Mouse (Mus musculus): ENCODE measurements around the gene Lemd1.
"Not testable (repeated sequence)": the region's sequence is repeated elsewhere in the genome, so short reads cannot be mapped to it uniquely, and the experiment has no call there.

Lemd1 gene

DNA sequence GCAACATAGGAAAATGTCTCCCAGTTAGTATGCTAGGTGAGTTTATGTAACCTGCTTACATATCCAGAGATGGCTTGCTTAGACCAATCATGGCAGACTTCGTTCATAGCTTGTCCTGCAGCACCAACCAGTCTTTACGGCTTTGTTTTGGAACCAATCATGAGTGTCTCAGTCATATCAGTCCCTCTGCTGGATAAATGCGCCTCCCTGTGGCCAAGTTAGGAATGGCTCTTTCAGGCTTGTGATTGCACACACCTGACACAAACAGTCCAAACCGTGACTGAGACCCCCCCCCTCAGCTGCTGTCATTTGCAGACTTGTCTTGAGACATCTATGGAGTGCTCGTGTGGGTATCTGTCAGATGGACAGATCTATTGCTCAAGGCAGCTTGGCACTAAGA is 69.8 kb downstream of the Lemd1 start:
- peak; percentile 51 for DNase-seq

DNA sequence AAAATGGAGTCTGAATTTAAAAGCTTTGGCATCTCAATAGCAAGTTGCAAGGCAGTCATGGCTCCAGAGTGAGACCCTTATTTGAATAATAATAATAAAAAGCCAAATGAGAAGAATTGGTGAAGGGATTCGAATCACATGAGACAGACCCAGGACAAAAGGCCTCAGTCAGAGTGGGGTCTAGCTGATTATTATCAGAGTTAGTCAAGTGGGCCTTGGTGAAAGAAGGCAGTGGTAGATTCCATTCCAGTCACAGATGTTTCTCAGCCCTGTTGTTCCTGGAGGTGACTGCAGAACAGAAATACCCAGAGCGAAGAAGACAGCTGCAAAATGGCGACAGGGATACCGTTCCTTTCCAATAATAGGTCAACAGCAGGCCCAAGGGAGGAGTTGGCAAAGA is 72.4 kb downstream of the Lemd1 start:
- DNase-seq, result no peak

DNA sequence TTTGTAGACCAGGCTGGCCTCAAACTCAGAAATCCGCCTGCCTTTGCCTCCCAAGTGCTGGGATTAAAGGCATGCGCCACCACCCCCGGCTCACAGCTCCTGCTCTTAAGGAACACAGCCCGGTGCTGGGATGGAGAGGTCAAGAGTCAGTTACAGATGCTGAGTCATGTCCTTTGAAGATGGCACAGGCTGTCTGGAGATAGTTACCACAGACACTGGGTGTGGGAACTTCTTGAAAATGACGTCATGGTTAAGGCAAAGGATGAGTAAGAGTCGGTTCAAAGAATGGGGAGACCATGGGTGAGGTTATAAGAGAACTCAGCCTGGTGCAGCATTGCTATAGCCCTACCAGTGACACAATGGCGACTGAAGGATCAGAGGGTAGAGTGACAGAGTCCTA is 73.3 kb downstream of the Lemd1 start:
- DNase-seq, result no peak

DNA sequence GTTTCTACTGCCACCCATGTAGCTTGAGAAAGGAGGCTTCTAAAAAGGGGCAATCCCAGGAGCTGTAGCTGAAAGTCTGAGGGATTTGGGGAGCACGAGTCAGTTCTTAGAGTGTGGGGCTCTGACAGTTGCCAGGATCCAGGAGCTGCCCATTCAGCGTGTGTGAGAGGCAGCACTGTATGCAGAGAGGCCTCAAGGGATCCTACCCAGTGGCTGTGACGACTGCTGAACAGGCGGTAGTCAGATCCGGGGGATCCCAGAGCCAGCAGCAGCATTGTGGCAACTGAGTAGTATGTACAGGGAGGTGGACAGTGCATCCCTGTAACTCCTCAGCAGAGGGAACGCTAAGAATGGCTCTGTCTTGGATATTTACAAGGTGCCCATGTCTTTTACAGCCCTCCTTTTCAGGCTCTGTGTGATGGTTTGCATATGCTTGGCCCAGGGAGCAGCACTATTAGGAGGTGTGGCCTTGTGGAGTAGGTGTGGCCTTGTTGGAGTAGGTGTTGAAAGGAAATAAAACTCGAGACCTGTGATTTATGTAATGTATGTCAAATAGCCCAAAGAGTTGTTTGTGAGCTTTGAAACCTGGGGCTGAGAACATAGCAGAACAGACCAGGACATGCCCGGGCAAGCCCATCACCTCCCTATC is 74.1 kb downstream of the Lemd1 start:
- no peak for DNase-seq

DNA sequence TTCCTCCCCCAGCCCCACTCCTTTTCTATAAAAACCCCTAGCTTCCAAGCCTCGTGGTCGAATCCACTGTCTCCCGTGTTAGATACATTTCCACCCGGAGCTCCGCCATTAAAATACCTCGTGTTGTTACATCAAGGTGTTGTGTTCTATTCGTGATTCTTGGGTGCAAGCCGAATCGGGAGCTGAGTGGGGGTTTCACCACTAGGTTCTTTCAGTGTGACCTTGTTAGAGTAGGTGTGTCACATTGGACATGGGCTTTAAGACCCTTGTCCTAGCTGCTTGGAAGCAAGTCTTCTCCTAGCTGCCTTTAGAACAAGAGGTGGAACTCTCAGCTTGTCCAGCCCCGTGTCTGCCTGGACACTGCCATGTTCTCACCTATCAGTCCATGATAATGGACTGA is 74.7 kb downstream of the Lemd1 start:
- DNase-seq, result no peak

DNA sequence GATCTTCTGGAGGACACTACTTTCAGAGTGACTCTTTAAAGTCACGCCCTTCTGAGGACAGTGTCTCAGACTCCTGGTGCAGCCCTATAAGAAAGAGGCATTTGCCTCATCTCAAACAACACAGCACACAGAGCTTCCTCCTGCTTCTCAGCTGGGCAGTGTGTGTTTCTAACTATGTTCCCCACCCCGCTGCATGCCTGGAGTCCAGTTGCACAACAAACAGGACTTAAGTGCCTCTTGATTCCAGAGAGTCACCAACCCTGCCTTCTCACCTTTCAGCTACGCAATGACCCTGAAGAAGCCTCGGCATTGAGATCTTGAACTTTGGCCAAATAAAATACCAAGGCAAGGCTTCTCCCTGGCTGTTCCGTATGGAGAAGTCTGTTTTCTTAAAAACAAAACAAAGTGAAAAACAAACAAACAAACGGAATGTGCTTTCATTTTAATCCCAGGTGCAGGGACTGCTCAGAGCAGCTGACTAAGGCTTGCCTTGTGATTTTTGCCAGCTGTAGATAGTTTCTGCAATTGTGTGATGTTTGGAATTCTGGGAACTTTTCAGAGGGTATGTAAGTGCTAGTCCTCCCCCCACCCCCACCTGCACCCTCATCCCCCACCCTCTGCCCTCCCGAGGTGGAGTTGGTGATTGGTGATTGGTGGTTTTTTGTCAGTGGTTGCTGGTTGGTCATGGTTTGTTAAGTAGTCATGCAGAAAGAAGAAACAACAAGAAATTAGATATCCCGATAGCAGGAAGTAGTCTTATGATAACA is 75.7 kb downstream of the Lemd1 start:
- DNase-seq, result no peak

DNA sequence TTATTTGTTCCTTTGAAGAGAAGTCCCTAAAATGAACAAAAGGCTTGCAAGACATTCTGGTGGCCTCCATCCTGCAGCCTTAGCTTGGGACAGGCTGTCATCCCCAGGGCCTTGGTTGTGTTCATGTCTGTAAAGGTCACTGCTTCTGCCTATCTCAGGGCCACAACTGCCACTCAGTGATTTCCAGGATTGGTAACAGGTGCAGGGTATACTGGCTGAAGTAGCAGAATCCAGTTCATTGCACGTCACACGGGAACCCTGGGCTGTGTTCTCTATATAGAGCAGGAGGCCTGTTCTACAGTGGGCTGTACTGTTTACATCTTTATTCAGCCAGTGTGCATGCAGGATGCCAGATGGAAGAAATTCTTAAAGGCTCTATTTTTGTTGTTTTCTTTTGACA is 76.7 kb downstream of the Lemd1 start:
- DNase-seq, result no peak

DNA sequence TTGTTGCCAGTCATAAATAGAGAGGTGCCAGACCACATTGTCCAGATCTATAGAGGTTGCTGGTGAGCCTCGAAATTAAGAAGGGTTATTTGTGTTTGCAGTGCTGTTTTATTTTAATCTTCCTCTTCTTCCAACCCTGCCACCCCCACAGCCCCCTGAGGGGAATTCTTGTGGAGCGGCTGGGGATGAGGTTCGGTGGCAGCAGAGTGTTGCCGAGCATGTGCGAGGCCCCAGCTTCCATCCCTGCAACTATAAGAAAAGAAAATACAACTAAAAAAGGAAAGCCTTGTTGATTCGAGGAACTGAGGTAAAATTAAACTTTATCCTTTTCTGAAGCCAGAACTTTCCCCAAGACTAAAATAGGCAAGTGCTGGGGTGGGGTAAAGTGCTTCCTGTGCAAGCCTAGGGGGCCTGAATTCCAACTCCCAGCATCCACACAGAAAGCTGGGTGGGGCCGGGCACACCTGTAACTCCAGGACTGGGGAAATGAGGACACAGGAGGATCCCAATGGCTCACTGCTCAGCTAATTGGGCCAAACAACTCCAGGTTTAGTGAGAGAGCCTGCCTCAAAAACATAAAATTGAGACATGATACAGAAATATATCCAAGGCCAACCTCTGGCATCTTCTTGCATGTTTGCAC is 77.3 kb downstream of the Lemd1 start:
- DNase-seq, result no peak

DNA sequence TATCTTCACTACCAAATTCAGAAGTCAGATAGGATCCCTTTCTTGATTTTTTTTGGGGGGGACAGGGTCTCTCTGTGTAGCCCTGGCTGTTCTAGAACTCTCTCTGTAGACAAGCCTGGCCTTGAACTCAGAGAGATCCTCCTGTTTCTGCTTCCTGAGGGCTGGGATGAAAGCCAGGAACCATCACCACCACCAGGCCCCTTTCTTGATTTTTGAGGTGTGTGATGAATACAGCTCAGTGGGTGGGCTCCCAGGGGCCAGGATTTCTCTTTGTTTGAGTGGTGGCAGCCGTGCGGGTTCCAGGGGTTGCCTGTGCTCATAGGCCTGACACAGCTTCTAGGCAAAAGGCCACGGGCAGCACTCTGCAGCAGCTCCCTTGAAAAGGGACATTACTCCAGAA is 80.0 kb downstream of the Lemd1 start:
- DNase-seq, result no peak

DNA sequence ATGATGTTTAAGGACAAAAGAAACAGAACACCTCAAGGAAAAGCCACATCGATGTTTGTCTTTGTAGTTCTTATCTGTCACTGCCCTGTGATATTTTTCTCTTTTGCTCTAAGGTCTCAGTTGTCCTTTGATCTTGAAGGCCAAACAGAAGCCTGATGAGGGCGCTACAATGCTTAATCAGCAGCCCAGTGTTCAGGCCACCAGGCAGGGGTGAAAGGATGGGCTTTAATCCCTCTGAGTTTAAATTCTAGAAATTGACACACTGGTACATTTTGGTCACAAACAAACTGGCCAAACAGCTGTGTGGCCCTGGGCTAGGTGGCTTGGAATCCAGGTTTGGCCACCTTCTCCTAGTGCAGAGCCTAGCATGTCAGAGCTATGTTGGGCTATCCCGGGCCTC is 85.5 kb downstream of the Lemd1 start:
- no peak for DNase-seq

DNA sequence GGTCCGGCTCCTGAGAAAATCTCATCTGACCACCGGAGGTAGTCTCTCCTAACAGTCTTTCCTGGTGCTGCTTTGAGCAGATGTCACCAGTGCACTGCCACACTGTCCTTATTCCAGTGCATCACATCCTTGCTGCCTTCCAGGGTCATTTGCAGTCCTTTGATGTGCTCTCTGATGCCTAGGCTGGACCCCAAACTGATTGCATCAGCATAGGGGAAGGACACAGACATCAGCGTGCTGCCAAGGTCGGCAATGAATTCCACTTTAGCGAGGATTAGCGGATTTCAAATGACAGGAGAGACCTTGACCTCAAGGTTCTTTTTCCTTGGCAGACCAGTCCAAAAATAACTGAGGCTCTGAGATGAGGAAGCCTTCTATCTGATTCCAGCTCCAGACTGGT is 85.9 kb downstream of the Lemd1 start:
- DNase-seq, result no peak

DNA sequence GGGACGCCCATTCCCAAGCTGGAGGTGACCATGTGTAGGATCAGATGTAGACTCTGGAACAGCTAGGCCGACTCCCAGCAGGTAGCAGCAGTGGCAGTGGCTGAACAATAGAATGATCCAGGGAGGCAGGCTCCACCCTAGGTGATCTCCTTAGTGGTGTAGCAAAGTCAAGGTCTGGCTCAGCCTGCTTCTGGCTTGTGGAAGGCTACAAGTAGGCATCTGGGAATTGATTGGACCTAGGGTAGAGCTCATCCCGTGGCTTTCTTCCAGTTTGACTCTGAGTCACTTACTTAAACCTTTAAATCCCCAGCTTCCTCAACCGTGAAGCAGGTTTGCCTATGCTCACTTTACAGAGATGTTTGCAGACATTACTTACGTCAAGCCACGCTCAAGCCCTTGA is 89.4 kb downstream of the Lemd1 start:
- not testable (repeated sequence) for DNase-seq

DNA sequence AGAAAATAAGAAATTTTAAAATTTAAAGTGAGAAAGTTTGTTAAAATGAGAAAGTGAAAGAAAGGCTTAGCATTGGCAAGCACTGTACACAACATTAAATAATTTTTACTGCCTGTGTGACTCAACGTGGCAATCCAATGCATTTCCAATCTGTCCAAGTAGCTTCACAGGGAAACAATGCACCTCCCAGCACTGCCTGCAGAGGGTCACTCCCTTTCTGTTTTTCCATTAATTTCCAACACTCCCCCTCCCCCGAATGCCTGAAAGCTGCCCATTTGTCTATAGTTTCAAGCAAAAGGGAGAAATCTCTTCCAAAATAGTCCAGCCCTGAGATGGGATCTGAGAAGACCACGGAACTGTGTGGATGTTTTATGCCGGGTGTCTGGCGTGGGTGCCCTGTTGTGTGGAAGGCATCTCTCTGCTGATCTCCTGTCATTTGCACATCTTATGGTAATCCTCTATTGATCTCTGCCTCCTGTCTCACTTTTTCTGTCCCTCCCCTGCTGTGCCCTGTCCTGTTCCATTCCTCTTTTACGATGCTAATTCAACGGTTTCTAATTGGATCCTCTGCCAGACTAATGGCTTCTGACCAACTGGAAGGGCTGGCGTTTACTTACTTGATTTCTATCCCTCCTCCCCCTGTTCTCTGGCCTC is 90.4 kb downstream of the Lemd1 start:
- DNase-seq, result peak; percentile 78

DNA sequence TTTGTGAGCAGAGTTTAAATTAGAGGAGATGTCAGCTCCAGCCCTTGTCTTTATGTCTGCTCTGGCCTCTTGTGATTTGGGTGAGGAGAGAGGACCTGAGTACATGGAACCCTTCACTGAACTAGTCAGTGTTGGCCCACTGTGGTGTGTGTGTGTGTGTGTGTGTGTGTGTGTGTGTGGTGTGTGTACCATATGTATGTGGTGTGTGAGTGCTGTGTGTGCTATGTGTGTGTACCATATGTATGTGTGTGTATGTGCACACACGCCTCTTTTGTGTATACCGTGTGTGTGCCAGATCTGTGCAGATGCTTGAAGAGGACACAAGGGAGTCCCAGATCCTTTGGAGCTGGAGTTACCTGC is 90.9 kb downstream of the Lemd1 start:
- DNase-seq, result no peak

DNA sequence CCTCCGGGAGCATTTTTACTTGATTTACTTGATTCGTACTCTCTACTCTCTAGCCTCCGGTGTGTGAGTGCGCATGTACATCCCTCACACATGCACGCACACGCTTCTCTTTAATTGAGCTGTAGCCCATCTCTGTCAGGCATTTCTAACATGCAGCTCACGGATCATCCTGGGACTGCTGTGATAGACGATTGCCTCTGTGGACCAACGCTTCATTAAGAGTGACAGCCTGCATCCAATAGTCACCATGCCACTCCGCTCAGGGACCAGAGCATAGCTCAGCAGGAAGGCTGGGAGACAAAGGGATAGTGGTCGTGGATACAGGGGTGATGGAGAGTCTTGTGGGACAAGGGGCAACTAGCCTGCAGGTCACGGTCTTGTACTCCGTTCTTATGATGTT is 91.8 kb downstream of the Lemd1 start:
- peak; percentile 65 for DNase-seq

DNA sequence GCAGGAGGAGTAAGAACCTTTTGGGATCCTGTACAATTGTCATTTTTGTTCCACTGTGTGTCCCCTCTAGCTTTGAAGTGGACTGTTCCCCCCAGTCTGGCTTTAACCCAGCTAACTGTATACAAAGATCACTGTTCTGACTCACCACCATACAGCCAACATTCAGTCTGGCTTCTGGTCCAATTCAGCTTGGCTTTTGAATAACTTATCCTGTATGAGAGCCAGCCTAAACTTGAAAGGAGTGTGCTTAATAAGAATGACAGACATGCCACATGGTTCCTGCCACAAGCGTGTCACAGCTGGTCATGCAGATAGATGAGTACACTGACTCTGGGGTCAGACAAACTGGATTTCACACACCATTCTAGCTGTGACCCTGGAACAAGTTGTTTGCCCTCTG is 95.5 kb downstream of the Lemd1 start:
- DNase-seq, result no peak

DNA sequence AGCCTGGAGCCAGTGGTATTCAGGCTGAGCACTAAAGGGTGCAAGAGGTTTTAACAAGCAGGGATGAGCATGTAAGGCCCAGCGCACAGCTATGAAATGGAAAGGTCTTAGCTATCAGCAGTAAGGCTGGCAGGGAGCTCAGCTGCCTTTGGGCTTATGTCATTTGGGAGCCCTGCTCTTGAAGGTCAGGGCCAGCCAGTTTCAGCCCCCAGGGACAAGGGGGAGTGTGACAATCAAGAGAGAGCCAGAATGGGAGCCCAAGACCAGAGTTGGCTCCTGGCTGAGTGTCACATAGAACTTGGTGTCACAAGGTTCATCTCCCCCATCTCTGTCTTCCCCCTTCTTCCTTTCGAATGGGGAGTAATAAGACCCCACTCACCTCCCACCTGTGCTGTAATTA is 96.2 kb downstream of the Lemd1 start:
- DNase-seq, result no peak

DNA sequence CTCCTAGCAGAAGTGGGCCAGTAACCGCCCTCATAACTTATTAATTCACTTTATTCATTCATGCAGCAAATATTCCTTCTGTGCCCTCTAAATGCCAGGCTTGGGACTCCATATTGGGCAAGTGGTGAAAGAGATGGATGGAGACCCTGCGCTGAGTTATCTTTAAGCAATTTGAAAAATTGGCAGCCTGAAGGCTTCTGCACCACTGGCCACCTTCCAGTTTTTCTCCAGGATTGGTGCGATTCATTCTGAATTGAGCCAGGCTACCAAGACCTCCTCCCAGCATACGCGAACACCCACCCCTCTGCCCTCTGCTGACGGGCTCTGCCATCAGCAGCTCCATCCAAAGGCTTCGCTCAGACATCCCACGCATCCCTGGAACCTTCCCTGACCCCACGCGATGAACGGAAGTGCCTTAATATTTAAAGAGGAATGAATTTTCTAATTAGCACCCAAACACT is 96.8 kb downstream of the Lemd1 start:
- DNase-seq, result peak; percentile 89

DNA sequence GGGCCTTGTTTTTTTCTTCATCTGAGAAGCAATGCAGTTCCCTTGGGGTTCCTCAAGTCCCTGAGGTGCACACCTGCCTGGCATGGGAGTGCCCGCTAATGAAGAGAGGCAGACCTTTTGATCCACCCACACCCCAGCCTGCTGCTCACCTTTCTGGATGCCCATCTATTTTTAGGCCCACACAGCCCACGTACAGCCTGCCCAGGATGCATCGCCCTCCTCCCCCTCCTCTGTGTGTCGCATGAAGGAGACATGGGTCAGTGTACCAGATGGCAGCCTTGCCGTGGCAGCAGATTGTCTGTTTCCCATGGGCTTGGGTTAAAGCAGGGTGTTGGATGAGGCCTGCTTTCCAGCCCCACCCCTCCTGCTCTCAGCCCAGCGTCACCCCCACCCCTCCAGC is 98.7 kb downstream of the Lemd1 start:
- peak; percentile 87 for DNase-seq

DNA sequence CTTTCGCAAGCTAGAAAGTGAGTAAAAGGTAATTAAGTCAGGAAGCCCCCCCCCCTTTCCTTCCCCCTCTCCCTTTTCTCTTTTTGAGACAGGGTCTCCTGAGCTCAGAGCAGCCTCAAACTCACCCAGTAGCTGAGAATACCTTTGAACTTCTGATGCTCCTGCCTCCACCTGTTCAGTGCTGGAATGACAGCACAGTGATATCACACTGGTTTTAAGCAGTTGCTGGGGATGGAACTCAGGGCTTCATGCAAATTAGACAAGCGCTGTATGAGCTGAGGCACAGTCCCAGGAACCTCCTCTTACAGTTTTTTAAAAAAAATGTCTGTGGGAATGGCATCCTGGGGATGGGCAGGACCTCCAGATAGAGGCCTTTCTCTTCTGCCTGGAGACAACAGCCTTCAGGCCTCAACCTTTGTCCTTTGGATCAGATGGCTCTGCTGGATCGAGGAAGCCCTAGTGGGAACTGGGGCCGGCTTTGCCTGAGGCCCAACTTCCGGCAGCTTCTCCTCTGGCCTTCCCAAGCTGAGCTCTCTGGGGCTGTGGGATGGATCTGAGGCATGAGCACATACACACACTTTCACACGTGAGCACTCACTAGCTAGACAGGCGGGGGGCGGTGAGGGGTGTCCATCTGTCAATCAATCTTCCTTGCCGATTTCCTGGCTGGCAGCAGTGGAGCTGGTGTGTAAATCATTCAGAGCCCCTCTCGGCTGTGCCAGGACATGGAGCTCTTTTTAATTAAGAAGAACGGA is 99.9 kb downstream of the Lemd1 start:
- peak; percentile 82 for DNase-seq

DNA sequence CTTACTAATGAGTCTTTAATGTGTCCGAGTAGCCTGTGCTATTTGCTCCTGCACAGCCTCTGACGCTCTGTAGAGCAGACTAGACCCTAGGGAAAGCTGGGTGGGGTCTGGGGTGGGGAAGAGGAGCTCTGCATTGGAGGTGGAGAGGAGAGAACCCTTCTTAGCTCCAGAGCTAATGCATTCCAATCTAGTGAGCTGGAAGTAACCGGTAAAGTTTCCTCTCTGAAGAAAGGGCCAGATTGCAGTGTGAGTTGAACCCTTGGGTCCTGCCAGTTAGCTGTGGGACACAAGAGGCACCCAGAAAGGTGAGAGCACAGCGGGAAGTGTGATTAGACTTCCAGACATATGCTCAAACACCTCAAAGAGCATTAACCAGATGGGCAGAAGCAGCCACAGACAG is 100.5 kb downstream of the Lemd1 start:
- DNase-seq, result no peak

DNA sequence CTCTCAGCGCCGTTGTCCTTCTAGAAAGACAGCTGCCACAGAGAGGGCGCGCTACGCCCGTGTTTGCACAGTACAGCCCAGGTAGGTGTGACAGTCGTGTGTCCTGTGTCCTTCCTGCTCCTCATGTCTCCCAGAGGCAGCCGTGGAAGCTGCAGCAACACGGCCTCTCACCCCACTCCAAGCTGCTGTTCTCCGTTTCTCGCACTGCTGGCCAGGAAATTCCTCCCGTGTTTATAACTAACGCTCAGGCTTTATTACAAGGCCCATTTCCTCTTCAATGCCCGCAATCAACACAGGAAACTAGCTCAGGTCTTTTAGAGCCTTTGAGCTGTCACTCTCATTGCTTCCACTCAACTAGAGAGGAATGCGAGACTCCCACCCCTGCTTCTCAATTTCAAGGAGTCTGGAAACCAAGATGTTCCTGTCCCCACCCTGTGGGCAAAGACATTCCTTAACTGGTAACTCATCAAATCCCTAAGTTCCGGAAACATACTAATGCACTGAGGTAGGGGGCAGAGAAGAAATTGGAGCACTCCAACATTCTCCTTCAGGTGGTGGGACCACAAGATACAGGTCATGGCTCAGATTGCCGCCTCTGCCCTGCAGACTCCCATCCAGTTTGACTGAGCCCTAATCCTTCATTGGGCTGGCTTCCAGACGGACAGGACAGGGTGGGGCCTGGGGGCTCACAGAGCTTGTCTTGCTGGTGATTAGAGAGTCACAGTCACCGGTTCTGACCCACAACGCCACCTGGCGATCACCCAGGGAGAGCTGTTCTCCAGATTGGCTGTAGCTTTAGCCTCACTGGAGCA is 101.3 kb downstream of the Lemd1 start:
- DNase-seq, result peak; percentile 89

Measured in retina, postnatal 1 day (tissue).